Mouse (Mus musculus) intestine, postnatal 0 days (tissue): Measurements from ENCODE around the gene Cux1. TPM values are rescaled to one million over a fixed set of nuclear protein-coding genes. Genes with fewer than 3 reads are reported as not detected.

Experiments
- ATAC-seq: fragments of 200-750 bp; cut with Nextera tagmentation; 2 replicates; pipeline ENCODE4 v1.8.0; 2017; ENCODE audit warnings: mild to moderate bottlenecking, moderate TSS enrichment, moderate library complexity
- H3K27ac ChIP-seq: fragments of 300-500 bp; sonication (generic); 2 replicates; pipeline ENCODE4 v1.5.1; 2014; ENCODE audit warnings: mild to moderate bottlenecking, low read depth, low read length, moderate library complexity
- H3K27me3 ChIP-seq: fragments of 300-500 bp; sonication (generic); replicated peaks from 2 replicates; pipeline ENCODE4 v1.6.1; 2014; ENCODE audit warnings: low read length, mixed read lengths; ENCODE audit not compliant: control insufficient read depth, insufficient read depth
- H3K36me3 ChIP-seq: fragments of 300-500 bp; sonication (generic); 2 replicates; pipeline ENCODE4 v1.6.1; 2014; ENCODE audit warnings: mild to moderate bottlenecking, moderate library complexity; ENCODE audit not compliant: control insufficient read depth, insufficient read depth
- H3K4me1 ChIP-seq: fragments of 300-500 bp; sonication (generic); replicated peaks from 2 replicates; pipeline ENCODE4 v1.6.1; 2014; ENCODE audit warnings: antibody characterized with exemption, low read length, mixed read lengths; ENCODE audit not compliant: control insufficient read depth, insufficient read depth
- H3K4me2 ChIP-seq: fragments of 300-500 bp; sonication (generic); replicated peaks from 2 replicates; pipeline ENCODE4 v1.6.1; 2014; ENCODE audit warnings: low read depth, mild to moderate bottlenecking, moderate library complexity
- H3K4me3 ChIP-seq: fragments of 300-500 bp; sonication (generic); 2 replicates; pipeline ENCODE4 v1.5.1; 2014; ENCODE audit warnings: low read depth, low read length
- H3K9ac ChIP-seq: fragments of 300-500 bp; sonication (generic); 2 replicates; pipeline ENCODE4 v1.6.1; 2014; ENCODE audit warnings: mild to moderate bottlenecking, low read depth, low read length
- H3K9me3 ChIP-seq: fragments of 300-500 bp; sonication (generic); 2 replicates; pipeline ENCODE4 v1.6.1; 2016; ENCODE audit warnings: mixed run types; ENCODE audit not compliant: control insufficient read depth
- CTCF ChIP-seq: sonication (generic); IDR thresholded peaks from 2 replicates; pipeline ENCODE4 v1.5.1; 2016; ENCODE audit warnings: low read depth, mild to moderate bottlenecking, control low read depth, antibody characterized with exemption, moderate library complexity
- WGBS: fragments of 180-500 bp; shearing (Covaris S2); extraction: QIAGEN DNeasy Blood & Tissue Kit; methylation state at CpG from one replicate; pipeline ENCODE4 v1.1.7; 2014; 5-methylcytosine and 5-hydroxymethylcytosine counted together
- polyA plus RNA-seq: library from polyadenylated mRNA; unstranded; fragments of >200 nt; fragmentation: Nextera tagmentation; extraction: Ambion mirVana; gene quantifications from 2 replicates; pipeline ENCODE4 v1.2.1, GENCODE M21; 2015

Cux1 gene
- polyA plus RNA-seq, 1 experiment from 2014 or later = 29.4 TPM

DNA sequence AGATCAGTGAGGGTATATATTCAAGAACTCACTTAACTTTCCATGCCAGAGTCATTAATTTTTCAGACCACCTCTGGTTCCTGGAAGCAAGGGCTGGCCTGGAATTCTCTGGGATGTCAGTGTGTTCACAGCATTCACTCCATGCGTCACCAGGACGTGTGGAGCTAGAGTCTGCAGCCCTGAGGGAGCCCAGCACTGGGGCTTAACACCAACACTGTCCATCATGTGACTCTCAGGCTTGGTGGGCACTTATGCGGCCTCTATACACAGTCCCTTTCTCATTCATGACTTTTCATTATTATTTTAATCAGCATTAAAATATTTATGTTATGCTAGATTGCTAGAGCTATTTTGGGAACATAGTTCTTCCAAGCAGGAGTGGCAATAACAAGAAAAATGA lies 191.9 kb downstream of the Cux1 start:
- Histone ChIP-seq H3K36me3 (0 out of 2 replicates have a peak, but pooled peaks cover under 1% of the 10 kb centered on the region), H3K27ac (no peak overlapping the region), H3K9me3 (no peaks in the 10 kb centered on the region), H3K4me1 (no peaks in the 10 kb centered on the region), H3K27me3 (no peaks in the 10 kb centered on the region), H3K4me3 (no peak overlapping the region), H3K4me2 (no peak overlapping the region), H3K9ac (no peak overlapping the region)
- no peak for TF ChIP-seq CTCF
- WGBS = 53% methylated on average over 3 of the region's 3 CpGs
- ATAC-seq = no peak

- Histone ChIP-seq H3K27ac (no peak overlapping the region), H3K27me3 (no peaks in the 10 kb centered on the region), H3K9me3 (no peaks in the 10 kb centered on the region), H3K36me3 (peaks cover 20% of the 10 kb centered on the region), H3K9ac (no peak overlapping the region), H3K4me3 (no peak overlapping the region), H3K4me1 (no peaks in the 10 kb centered on the region), H3K4me2 (no peak overlapping the region)
- no peak for TF ChIP-seq CTCF
- WGBS = 81% methylated on average over 3 of the region's 3 CpGs
- ATAC-seq = no peak
Observed at GRCm38 (mm10) chr5:136372276-136372675, 195.0 kb downstream of the Cux1 start.

GRCm38 (mm10) chr5:136363421-136363820 lies 203.9 kb downstream of the Cux1 start:
- no peak for ATAC-seq
- no peak for TF ChIP-seq CTCF
- no peak overlapping the region for H3K9ac ChIP-seq
- no peak overlapping the region for H3K4me2 ChIP-seq
- no peaks in the 10 kb centered on the region for H3K4me1 ChIP-seq
- peaks cover 47% of the 10 kb centered on the region for H3K36me3 ChIP-seq
- no peaks in the 10 kb centered on the region for H3K9me3 ChIP-seq
- no peak overlapping the region for H3K4me3 ChIP-seq
- no peaks in the 10 kb centered on the region for H3K27me3 ChIP-seq
- H3K27ac ChIP-seq = no peak overlapping the region
- 81% methylated on average over 7 of the region's 7 CpGs for WGBS

- WGBS = 90% methylated on average over 6 of the region's 6 CpGs
- H3K4me2 ChIP-seq = no peak overlapping the region
- H3K9ac ChIP-seq = no peak overlapping the region
- peaks cover 47% of the 10 kb centered on the region for H3K36me3 ChIP-seq
- no peak overlapping the region for H3K27ac ChIP-seq
- no peaks in the 10 kb centered on the region for H3K4me1 ChIP-seq
- TF ChIP-seq CTCF = no peak
- no peak for ATAC-seq
- H3K27me3 ChIP-seq = no peaks in the 10 kb centered on the region
- no peak overlapping the region for H3K4me3 ChIP-seq
- H3K9me3 ChIP-seq = no peaks in the 10 kb centered on the region
Observed at GRCm38 (mm10) chr5:136362473-136363230, 204.6 kb downstream of the Cux1 start.

DNA sequence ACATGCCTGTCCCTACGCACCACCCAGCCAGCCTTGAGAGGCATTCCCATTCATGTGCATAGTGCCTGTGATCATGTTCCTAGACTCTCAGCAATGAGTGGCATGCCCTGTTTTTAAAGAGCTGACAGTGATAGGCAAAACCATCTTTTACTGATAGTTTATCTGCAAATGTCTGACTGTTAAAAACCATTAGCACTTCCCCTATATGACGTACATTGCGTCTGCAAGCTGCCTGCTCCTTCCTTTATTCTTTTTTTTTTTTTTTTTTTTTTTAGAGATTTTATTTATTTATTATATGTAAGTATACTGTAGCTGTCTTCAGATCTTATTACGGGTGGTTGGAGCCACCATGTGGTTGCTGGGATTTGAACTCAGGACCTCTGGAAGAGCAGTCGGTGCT lies 205.3 kb downstream of the Cux1 start:
- H3K9me3 ChIP-seq = no peaks in the 10 kb centered on the region
- H3K36me3 ChIP-seq = peaks cover 49% of the 10 kb centered on the region
- no peak for TF ChIP-seq CTCF
- H3K4me1 ChIP-seq = no peaks in the 10 kb centered on the region
- H3K9ac ChIP-seq = no peak overlapping the region
- WGBS = 93% methylated on average over 5 of the region's 5 CpGs
- no peak overlapping the region for H3K27ac ChIP-seq
- H3K4me3 ChIP-seq = no peak overlapping the region
- H3K4me2 ChIP-seq = no peak overlapping the region
- ATAC-seq = no peak
- H3K27me3 ChIP-seq = no peaks in the 10 kb centered on the region

GRCm38 (mm10) chr5:136357227-136357626 lies 210.1 kb downstream of the Cux1 start:
- ATAC-seq = no peak
- Histone ChIP-seq H3K27ac (no peak overlapping the region), H3K36me3 (peaks cover 37% of the 10 kb centered on the region), H3K9ac (no peak overlapping the region), H3K4me3 (no peak overlapping the region), H3K27me3 (no peaks in the 10 kb centered on the region), H3K9me3 (no peaks in the 10 kb centered on the region), H3K4me1 (no peaks in the 10 kb centered on the region), H3K4me2 (no peak overlapping the region)
- WGBS = 74% methylated on average over 2 of the region's 2 CpGs
- no peak for TF ChIP-seq CTCF
